Mouse (Mus musculus): Measurements from ENCODE around the gene Vamp4.
A peak's percentile ranks its signal among the peaks of the same experiment; 100 is the strongest.

Vamp4 gene

DNA sequence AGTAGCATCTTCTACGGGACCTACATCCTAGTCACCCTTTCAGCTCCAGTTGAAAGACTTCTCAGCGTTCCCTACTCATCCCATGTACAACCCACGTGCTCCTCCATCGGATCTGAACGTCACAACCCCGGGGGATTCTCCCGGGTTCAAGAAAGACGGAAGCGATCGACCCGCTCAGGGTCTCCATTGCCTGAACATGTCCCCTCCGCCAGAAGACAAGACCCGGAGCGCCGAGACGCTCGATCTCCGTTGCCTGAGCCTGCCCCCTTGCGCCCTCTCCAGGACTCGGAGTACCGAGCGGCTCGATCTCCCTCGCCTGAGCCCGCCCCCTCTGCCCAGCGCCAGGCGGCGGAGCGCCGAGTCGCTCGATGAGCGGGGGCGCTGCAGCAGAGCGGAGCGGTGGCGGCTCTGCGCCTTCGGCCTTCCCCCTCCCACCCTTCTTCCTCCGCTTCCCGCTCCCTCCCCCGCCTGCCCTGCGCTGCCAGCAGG lies at the start of gene Vamp4:
Vamp4 (plus strand) TSS at position 256 of the 489 bp plus-strand sequence.
- peak; percentile 88 for DNase-seq (ENCODE audit: low spot score)

DNA sequence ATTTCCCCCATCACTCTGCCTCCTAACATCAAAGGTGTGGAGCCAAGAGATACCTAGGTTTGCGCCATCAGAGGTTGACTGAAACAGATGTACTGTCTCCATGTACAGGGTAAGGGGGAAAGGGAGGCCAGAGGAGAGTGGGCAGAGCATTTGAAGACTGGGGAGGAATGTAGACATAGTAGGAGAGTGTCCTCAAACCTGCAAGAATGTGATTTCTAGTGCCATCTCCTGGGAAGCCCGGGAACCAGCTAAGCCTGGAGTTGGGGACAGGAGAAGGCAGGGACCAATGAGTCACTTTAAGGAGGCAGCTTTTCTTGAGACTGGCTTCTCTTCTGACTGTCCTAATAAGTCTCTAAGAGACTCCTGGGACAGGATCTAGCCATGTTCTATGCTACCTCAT lies 40.7 kb upstream of the Vamp4 start:
- DNase-seq (ENCODE audit: low spot score): no peak

DNA sequence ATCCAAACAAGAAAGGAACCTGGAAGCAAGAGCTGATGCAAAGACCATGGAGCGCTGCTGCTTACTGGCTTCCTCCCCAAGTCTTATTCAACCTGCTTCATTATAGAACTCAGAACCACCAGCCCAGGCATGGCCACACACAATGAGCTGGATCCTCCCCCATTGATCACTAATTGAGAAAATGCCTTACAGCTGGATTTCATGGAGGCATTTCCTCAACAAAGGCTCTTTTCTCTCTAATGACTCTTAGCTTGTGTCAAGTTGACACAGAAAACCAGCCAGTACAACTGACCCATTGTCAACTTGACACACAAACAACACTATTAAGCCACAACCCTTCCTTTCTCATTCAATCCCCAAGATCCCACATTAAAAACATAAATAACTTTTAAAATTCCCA lies 39.6 kb upstream of the Vamp4 start:
- no peak for DNase-seq (ENCODE audit: low spot score)

DNA sequence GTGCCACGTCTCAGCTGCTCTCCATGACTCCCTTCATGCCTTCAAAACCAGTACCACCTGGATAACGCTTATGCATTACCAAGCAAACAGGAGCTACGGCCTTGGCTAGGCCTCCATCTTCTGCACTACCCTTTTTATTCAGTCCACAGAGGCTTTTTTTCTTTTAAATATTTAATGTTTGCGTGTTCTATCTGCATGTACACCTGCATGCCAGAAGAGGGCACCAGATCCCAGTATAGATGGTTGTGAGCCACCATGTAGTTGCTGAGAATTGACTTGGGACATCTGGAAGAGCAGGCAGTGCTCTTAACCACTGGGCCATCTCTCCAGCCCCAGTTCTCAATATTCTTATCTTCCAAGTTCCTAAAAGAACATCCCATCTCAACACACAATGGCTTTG lies 38.7 kb upstream of the Vamp4 start:
- no peak for DNase-seq (ENCODE audit: low spot score)

DNA sequence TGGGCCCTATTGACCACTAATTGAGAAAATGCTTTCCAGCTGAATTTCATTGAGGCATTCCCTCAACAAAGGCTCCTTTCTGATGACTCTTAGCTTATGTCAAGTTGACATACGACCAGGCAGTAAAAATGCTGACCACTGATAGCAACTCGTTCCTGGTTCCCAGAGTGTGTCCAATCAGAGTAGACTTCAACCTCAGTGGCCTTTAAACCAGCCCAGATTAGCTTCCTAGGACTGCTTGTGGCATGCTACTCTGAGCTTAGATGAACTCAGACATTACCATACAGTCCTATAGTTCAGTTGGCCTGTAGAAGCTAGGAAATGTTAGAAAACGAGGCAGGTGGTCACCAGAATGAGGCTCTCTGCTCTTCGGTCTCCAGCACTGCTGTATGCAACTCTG lies 38.0 kb upstream of the Vamp4 start:
- DNase-seq (ENCODE audit: low spot score): no peak

DNA sequence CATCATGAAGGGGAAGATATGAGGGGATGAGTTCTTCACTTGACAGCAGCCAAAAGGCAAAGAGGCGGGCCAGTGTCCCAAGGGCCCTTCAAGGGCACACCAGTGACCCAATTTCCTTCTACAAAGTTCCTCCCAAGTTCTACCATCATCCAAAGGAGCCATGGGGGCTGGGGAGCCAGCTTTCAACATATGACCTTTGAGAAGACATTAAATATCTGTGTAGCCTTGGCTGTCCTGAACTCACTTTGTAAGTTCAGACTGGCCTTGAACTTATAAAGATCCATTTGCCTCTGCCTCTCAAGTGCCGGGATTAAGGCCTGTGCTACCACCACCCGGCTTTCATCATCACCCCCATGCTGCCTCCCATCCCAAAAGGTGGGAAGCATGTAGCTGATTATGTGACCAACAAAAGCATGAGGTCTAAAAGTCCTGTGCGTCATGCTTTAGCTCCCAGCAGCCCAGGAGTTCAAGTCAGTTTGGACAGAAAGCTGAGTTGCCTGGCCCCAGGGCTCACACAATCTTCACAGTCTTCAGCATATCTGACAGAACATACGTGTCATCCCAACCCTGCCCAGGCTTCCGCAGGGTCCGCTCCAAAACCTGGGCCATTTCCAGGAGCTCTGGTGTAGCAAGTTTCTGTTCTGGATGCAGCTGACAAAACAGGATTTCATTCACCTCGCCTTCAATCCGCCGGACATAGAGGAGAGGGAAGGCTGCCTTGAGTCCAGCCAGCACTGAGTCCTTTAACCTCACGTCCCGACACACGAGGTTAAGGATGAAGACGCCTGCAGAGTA lies 36.4 kb upstream of the Vamp4 start:
- no peak for DNase-seq (ENCODE audit: low spot score)

DNA sequence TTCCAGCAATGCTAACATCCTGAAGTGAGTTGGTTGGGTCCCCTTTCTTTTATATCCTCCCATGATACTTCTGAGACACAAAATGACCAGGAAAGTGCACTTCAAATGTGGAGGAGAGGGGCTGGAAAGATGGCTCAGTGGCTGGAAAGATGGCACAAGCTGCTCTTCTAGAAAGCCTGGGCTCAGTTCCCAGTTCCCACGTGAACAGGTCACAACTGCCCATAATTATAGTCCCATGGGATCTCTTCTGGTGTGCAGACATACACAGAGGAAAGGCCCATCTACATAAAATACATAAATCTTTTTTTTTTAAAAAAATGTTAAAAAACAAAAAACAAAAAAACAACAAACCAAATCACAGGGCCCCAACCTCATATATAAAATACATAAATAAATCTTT lies 27.1 kb upstream of the Vamp4 start:
- no peak for DNase-seq (ENCODE audit: low spot score)

DNA sequence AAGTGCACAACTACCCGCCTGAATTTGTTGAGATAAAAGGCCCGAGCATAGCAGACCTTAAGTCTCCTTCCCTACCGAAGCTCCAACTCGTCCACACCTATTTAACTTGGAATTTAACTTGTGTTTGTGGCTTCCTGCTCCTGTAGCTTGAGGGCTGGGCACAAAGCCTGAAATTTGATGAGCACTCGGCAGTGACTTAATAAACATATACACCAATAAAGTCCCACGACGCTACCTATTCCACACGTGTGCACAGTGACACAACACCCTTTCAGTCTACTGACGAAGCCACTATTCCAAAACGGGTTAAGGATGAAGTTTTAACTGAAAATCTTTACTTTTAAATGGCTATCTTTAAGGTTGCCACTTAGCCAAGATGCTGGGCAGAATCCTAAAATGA lies 22.7 kb upstream of the Vamp4 start:
- no peak for DNase-seq (ENCODE audit: low spot score)

DNA sequence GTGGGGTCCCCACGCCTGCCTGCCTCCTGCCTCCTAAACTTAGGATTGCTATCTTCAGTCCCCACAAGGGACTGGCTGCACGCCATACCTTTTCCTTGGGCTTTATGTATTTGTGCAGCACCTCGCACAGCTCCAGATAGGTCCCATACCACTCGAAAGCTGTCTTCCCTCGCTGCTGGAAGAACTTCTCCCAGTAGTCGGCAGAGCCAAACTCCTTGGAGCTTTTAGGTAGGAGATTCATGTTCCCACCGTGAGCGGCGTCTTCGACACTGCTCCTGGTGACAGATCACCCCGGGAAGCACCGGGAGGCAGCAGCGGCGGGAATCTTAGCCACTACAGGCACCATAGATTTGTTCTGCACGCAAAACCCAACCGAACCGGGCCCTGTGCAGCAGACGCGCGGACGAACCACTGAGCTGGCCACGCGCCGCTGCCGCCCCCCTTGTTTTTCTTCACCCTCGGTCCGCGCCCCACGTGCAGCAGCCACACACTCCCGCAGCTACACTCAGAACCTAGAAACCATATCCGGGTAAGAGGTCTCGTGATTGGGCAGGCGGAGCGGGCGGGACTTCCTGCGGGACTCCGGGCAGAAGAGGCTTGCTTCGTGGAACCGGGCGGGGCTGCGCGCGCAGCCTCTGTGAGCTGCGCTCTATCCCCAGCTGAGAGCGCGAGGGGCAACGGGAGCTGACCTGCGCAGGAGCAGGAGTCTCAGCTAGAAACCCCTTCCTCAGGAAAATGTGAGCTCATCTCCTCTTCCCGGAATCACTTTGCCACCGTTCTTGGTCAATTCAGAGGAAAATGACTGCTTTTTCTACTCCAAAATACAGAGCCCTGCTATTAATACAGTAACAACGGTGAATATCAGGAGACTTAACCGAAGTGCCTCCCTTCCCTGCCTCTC lies 22.0 kb upstream of the Vamp4 start, which contains the start of gene Mettl13:
Mettl13 (minus strand) TSS at position 536 of the 901 bp plus-strand sequence.
- DNase-seq (ENCODE audit: low spot score): peak; percentile 67

DNA sequence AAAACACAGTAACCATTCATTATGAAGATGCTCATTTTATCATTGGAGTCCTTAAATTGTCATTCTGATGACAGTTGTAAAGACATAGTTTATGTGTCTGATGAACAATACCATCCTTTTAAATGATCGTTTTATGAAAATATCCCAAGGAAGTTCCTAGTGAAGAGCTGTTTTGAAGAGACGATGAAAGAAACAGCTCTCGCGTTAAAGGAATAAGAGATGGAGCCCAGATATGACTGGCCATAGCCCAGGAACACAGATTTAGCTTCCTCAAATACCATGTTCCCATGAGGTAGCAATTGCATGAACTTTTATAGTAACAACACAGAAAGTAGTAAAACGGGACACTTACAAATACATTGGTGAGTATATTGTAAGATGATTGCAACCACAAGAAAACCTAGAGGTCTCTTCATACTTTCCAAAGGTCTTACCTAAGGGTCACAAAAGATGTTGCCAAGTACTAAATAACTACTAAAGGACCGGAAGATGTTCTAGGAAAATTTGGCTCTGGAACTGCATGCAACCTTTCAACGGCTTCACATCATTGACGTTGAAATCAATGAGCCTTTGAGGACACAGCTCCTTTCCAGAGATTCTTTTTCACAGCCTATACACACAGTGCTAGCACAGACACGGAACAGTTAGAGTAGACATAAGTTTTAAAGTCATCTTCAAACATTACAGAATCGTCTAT lies 21.2 kb upstream of the Vamp4 start:
- DNase-seq (ENCODE audit: low spot score): no peak

DNA sequence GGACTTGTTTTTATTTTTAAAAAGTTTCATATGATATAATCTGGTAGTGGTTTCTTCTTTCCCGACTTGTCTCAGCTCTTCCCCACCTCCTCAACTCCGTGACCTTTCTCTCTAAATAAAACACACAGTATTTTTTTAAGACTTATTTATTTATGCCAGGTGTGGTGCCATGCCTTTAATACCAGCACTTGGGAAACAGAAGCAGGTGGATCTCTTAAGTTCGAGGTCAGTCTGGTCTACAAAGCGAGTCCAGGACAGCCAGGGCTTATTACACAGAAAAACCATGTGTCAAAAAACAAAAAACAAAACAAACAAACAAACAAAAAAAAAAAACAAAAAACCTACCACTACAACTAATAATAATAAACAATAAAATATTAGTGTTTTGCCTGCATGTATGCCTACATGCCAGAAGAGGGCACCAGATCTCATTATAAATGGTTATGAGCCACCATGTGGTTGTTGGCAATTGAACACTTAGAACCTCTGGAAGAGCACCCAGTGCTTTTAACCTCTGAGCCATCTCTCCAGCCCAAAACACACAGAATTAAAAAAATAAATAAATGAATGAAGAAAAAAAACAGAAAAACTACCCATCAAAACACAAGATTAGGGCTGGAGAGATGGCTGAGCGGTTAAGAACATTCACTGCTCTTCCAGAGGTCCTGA lies 20.6 kb upstream of the Vamp4 start:
- DNase-seq (ENCODE audit: low spot score): no peak

DNA sequence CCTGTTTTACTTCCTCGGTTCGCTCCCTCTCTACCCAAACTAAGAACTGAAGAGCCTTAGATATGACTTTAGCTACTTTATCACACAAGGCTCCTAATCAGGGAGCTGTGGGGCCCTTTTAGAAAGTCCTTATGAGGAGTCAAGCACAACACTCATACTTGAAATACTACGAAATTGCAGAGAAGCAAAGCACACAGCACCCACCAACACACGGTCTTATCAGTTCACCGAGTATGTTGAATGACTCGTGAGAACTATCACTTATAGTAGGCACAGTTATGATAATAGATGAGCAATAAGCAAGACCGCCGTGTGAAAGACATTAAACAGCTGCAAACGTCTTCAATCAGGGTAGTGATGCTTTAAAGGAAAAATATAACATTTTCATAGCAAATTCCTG lies 17.4 kb upstream of the Vamp4 start:
- DNase-seq (ENCODE audit: low spot score): no peak

DNA sequence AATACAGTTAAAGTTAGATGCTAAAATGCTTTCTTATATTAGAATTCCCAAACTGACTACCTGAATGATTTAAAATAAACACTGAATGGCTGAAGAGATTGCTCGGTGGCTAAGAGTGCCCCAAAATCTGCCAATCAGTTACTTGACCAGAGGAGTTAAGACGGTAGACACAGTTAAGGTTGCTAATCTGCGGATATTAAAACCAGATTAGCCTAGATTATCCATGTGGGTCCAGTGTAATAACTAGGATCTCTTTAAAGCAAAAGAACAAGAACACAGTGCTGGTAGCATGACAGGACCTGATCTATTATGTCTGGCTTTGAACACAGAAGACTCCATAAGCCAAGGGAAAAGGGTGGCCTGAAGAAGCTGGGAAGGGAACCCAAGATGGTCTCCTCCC lies 16.1 kb upstream of the Vamp4 start:
- no peak for DNase-seq (ENCODE audit: low spot score)

DNA sequence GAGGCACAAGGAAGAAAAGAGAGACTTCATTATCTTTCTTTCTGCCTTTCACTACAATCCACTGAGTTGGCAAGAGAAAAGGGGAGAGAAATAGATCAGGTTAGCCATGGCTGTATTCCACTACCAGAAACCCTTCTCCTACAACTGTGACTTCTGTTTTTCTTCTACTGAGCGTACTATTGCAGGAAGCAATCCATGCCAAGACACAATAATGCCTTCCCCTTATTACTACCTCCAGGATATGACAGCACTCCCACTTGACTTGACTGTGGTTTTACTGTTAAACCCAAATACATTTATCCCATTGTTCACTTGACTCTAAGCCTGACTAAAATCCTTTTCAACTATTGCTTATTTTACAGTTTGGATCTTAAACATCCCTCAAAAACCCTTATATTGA lies 7.1 kb upstream of the Vamp4 start:
- DNase-seq (ENCODE audit: low spot score): no peak

DNA sequence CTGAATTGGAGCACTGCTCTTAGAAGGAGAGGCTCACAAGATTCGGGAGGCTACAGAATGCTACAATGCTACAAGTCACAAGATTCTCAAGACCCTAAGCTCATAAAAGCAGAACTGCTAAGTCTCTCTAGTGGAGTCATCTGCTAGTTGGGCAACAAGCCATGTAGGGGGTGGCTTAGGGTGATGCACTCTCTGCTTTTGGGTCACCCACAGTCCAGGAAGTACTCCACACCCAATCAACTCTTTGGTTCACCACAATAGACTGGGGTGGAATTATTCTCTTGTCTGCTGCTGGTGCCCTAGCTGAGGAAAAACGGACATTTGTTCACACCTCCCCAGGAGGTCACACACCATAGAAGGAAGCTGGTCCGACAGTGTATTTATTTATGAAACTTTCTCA lies 5.3 kb upstream of the Vamp4 start:
- no peak for DNase-seq (ENCODE audit: low spot score)

DNA sequence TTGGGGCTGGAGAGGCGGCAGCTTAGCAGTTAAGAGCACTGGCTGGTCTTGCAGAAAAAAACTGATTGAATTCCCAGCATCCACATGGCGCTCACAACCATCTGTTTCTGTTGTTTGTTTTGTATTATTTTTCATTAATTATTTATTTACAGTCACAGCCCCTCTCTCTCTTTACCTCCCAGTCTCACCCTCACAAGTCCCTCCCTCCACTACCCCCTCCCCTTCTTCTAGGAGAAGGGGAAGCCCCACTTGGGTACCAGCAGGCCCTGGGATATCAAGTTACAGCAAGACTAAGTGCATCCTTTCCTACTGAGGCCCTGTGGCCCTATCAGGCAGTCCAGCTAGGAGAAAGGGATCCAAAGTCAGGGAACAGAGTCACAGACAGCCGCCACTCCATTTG lies 3.0 kb upstream of the Vamp4 start:
- DNase-seq (ENCODE audit: low spot score): no peak

DNA sequence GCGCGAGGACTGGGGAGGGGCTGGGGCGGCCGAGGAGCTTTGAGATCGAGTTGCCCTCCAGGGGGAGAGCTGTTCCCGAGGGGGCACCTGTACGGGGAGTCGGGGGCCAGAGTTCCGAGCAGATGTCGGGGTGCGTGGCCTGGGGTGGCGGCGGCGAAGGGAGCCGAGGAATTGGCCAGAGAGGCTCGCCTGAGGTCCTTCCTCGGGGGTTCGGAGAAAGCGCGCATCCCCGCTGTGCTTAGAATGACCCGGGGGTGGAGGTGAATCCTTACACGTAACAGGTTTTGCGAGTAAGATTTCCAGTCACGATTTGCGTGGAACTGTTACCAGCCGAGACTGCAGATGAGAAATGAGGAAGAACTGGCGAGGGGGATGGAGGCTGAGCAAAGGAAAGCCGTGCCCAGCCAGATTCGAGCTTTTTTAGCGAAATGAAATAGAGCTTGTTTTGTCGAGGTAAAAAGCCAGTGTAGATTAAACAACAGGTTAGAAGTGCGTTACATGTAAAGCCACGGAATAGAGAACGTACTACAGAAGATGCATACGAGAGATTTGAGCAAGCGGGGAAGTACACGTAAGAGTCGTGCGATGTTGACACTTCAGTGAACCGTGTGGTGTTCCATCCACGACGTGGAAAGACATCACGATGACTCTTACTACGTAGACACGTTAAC lies 751 bp downstream of the Vamp4 start:
- DNase-seq (ENCODE audit: low spot score): no peak

DNA sequence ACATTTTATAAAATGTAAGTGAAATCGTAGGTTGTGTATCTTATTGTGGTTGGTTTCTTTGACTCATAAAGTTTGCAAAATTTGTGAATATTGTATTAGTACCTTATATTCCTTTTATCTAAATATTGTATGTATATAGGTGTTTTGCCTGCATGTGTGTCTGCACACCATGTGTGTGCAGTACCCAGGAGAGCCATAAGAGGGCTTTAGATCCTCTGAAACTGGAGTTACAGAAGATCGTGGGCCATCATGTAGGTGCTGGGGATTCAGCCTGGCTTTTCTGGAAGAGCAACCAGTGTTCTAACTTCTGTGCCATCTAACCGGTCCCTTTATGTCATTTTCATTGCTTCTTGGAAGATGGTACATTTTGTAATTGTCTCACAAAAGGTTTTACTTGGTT lies 4.8 kb downstream of the Vamp4 start:
- DNase-seq (ENCODE audit: low spot score): no peak

DNA sequence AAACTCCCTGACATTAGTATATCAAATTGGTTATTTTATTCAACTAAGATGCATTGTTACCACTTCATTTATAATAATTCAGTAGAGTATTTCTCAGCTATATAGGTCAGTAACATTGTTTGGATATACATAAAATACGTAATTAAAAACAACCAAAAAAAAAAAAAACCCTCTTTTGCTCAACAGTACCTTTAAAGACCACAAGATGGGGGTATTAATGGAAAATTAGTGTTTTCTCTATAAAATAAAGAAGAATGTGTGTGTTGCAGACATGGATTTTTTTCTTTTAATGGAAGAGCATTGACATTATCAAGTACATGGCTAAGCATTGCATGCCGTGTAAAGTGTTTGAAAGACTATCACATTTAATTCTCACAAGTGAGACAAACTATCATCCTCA lies 12.6 kb downstream of the Vamp4 start:
- no peak for DNase-seq (ENCODE audit: low spot score)

DNA sequence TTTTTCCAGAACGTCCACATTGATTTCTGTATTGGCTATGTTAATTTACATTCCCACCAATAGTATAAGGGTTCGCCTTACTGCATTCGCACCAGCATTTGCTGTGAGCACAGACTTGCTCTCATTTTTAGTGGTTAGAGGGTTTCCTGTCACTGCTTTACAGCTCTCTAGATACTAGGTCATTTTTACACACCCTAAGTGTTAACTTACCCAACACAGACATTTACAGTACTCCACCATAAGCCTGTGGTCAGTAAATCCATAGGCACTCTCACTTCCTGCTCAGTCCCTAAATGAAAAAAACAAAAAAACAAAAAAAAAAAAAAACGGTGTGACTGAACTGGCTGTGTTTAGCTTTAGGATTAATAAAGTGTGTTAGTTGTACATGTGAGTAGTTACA lies 16.0 kb downstream of the Vamp4 start:
- DNase-seq (ENCODE audit: low spot score): no peak

DNA sequence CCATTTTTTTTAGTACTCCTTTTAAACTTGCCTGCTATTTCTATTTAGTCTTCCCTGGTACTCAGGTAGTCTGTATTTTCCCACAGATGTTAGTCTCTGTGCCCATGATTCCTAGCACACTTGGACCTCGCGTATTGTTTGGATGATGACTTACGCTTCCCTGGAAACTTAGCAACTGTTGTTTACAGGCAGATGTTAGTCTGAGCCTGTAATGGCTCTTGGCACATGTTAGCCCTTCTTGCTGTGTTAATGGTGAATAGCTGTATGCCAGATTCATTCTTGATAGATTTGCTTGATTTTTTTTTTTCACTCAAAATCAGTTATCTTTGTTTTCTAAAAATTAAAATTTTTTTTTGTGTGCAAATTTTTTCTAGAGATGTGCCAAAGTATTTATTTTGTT lies 18.3 kb downstream of the Vamp4 start:
- no peak for DNase-seq (ENCODE audit: low spot score)

Data from ovary, postnatal 14 days (tissue).